Mouse (Mus musculus) ovary, postnatal 10 days (tissue): ENCODE measurements around the gene Capn9.

Experiments used
- DNase-seq: peaks from one replicate; pipeline ENCODE4 v3.0.0; 2022; ENCODE audit warnings: low spot score

The Capn9 gene

GRCm38 (mm10) chr8:124571732-124572429 lies 4.0 kb upstream of the Capn9 start:
- no peak for DNase-seq

- DNase-seq: no peak
These were observed 3.5 kb upstream of the Capn9 start for GRCm38 (mm10) chr8:124572430-124572775.

- DNase-seq: peak; percentile 81
These were observed 2.2 kb upstream of the Capn9 start for GRCm38 (mm10) chr8:124573552-124574340.

GRCm38 (mm10) chr8:124576751-124577150 lies 840 bp downstream of the Capn9 start:
- DNase-seq: no peak

DNA sequence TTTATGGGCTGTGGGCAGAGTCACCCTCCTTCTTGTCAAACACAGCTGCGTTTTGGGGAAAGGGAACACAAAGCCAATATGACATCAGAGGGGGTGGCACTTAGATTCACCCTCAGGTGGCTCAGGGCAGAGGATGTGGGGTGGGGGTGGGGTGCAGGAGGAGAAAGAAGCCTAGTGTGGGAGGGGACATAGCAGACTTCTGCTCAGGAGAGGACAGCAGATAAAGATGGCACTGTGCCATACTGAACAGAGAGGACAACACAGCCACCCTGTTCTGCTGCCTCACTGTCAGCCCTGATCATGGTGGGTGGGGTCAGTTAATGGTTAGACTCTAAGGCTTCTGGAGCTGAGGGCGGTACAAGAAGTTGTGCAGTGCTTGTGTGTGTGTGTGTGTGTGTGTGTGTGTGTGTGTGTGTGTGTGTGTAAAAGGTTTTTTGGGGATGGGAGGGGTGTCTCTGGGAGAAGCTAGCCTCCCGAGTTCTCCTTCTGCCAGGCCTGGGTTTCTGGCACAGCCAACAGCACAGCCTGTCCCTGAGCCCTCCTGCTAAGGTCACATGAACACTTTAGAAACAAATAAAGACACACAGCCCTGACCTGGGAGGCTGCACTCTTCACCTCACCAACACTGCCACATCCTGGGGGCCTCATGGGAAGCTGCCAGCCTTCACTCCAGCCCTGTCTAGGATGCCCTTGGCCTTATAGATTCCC lies 10.0 kb downstream of the Capn9 start:
- no peak for DNase-seq

- DNase-seq: no peak
These were observed 10.6 kb downstream of the Capn9 start for GRCm38 (mm10) chr8:124586556-124586955.

GRCm38 (mm10) chr8:124589393-124589792 lies 13.5 kb downstream of the Capn9 start:
- DNase-seq: no peak

GRCm38 (mm10) chr8:124604066-124604465 lies 28.2 kb downstream of the Capn9 start:
- DNase-seq: no peak

GRCm38 (mm10) chr8:124608239-124608971 lies 32.5 kb downstream of the Capn9 start:
- no peak for DNase-seq

GRCm38 (mm10) chr8:124608972-124609353 lies 33.1 kb downstream of the Capn9 start:
- no peak for DNase-seq

DNA sequence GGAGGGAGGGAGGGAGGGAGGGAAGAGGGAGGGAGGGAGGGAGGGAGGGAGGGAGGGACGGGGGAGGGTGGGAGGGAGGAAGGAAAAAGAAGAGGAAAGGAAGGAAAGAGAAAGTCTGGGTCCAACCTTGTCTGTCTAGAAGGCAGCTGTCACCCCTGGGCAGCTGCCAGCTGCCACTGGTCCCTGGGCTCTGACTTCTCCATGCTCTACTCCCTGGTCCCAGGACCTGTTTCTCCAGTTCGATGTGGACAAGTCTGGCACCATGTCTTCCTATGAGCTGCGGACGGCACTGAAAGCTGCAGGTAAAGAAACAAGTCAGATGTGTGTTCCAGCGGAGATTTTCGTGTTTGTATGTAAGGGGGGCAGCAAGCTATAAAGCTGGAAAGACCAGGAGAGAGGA lies 38.4 kb downstream of the Capn9 start:
- DNase-seq: no peak

- peak; percentile 65 for DNase-seq
These were observed 41.5 kb downstream of the Capn9 start for GRCm38 (mm10) chr8:124617266-124617869.

GRCm38 (mm10) chr8:124618252-124618651 lies 42.3 kb downstream of the Capn9 start:
- DNase-seq: no peak

GRCm38 (mm10) chr8:124621255-124621654 lies 45.3 kb downstream of the Capn9 start:
- DNase-seq: no peak

- no peak for DNase-seq
These were observed 50.3 kb downstream of the Capn9 start for GRCm38 (mm10) chr8:124626251-124626650.

GRCm38 (mm10) chr8:124630489-124630888 lies 54.6 kb downstream of the Capn9 start:
- no peak for DNase-seq

DNA sequence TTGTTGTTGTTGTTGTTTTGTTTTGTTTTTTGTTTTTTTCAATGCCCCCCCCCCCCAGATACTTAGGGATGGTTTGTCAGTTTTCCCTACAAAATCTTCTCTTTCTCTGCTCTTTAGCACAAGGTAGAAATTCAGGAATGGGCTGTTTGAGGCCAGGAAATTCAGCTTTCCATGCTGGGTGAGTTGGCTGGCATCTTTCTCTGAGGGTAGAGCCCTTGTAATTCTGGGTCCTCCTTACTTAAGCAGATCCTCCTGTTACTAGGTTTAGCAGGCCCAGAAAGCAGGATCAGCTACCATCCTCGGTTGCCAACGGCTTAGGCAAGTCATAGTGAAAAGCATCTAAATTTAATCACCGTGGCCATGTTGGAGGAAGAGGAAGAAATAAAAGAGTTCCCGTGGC lies 55.0 kb downstream of the Capn9 start:
- no peak for DNase-seq

- DNase-seq: no peak
These were observed 56.1 kb downstream of the Capn9 start for GRCm38 (mm10) chr8:124631966-124632365.

DNA sequence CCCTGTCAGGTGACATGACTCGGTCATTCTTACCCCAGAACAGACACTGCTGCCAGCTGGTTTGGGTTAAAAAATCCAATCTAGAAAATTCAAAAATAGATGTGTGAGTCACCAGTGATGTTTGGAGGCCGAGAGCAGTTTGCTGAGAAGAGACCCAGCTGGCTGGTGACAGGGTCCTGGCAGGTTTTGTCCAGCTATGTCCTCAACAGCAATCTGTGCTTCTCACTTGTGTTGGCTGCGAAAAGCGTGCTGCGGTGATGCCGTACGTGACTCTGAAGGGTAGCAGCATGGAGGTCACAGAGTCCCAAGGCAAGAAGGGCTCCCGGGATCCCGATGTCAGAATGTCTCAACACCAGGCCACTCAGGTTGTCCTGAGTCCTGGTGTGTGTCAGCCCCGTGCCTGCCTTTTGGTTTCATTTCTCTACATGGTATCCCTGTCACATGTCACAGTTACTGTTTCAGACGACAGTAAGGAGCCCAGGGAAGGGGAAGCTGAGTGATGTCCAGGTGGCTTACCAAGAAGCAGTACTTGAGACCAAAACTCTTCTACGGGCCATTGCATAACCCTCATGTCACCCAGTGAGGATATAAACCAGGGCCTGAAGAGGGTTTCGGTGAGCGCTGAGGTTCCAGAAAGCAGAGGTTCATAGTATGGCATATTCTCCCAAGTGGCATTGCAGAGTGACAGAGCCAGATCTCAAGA lies 57.2 kb downstream of the Capn9 start:
- DNase-seq: no peak

GRCm38 (mm10) chr8:124634411-124635246 lies 58.7 kb downstream of the Capn9 start:
- no peak for DNase-seq

GRCm38 (mm10) chr8:124635247-124635502 lies 59.3 kb downstream of the Capn9 start:
- DNase-seq: no peak
